Mouse (Mus musculus) stomach, embryonic 16.5 days (tissue): ENCODE data around the gene Traf6. TPM values are rescaled to one million over a fixed set of nuclear protein-coding genes. Genes with fewer than 3 reads are reported as not detected.
A peak's percentile ranks its signal among the peaks of the same experiment; 100 is the strongest.

Experiments used
- ATAC-seq: fragments of 200-750 bp; cut with Nextera tagmentation; 2 replicates; pipeline ENCODE4 v1.8.0; 2017; ENCODE audit warnings: moderate number of reproducible peaks, moderate TSS enrichment; ENCODE audit not compliant: insufficient read depth, low FRiP score
- H3K27ac ChIP-seq: fragments of 300-500 bp; sonication (generic); 2 replicates; pipeline ENCODE4 v1.5.1; 2014; ENCODE audit warnings: low read length
- H3K27me3 ChIP-seq: fragments of 300-500 bp; sonication (generic); 2 replicates; pipeline ENCODE4 v1.6.1; 2014; ENCODE audit warnings: low read length, control low read depth, mixed read lengths; ENCODE audit not compliant: control insufficient read depth, insufficient read depth
- H3K36me3 ChIP-seq: fragments of 300-500 bp; sonication (generic); 2 replicates; pipeline ENCODE4 v1.6.1; 2014; ENCODE audit warnings: low read length; ENCODE audit not compliant: control insufficient read depth, insufficient read depth
- H3K4me1 ChIP-seq: fragments of 300-500 bp; sonication (generic); 2 replicates; pipeline ENCODE4 v1.6.1; 2014; ENCODE audit warnings: low read length, control low read depth, mixed read lengths; ENCODE audit not compliant: control insufficient read depth, insufficient read depth
- H3K4me2 ChIP-seq: fragments of 300-500 bp; sonication (generic); 2 replicates; pipeline ENCODE4 v1.6.1; 2014; ENCODE audit warnings: low read depth, low read length, mixed read lengths
- H3K4me3 ChIP-seq: fragments of 300-500 bp; sonication (generic); replicated peaks from 2 replicates; pipeline ENCODE4 v1.5.1; 2014; ENCODE audit warnings: mild to moderate bottlenecking, low read length
- H3K9ac ChIP-seq: fragments of 300-500 bp; sonication (generic); 2 replicates; pipeline ENCODE4 v1.6.1; 2014; ENCODE audit warnings: low read length
- H3K9me3 ChIP-seq: fragments of 300-500 bp; sonication (generic); replicated peaks from 2 replicates; pipeline ENCODE4 v1.6.1; 2016; ENCODE audit warnings: low read length, control low read depth; ENCODE audit not compliant: control insufficient read depth
- WGBS: fragments of 180-500 bp; shearing (Covaris S2); extraction: QIAGEN DNeasy Blood & Tissue Kit; methylation state at CpG from one replicate; pipeline ENCODE4 v1.1.7; 2014; 5-methylcytosine and 5-hydroxymethylcytosine counted together
- polyA plus RNA-seq: library from polyadenylated mRNA; unstranded; fragments of >200 nt; fragmentation: Nextera tagmentation; extraction: Ambion mirVana; gene quantifications from 2 replicates; pipeline ENCODE4 v1.2.1, GENCODE M21; 2015

The Traf6 gene
- polyA plus RNA-seq, 1 experiment from 2014 or later, result 9.5 TPM

GRCm38 (mm10) chr2:101690252-101690827 lies 12.1 kb downstream of the Traf6 start:
- no peak overlapping the region for H3K4me2 ChIP-seq
- no peaks in the 10 kb centered on the region for H3K27me3 ChIP-seq
- H3K9ac ChIP-seq, result no peak overlapping the region
- WGBS, result 88% methylated on average over 9 of the region's 9 CpGs
- H3K36me3 ChIP-seq, result peaks cover 3% of the 10 kb centered on the region; the same call in 1 of the 2 replicates
- H3K9me3 ChIP-seq, result no peaks in the 10 kb centered on the region
- H3K4me1 ChIP-seq, result no peaks in the 10 kb centered on the region
- H3K4me3 ChIP-seq, result no peak overlapping the region
- ATAC-seq, result no peak
- no peak overlapping the region for H3K27ac ChIP-seq

- Histone ChIP-seq H3K27me3 (no peaks in the 10 kb centered on the region), H3K9me3 (no peaks in the 10 kb centered on the region), H3K4me3 (no peak overlapping the region), H3K27ac (no peak overlapping the region), H3K9ac (no peak overlapping the region), H3K4me1 (no peaks in the 10 kb centered on the region), H3K4me2 (no peak overlapping the region), H3K36me3 (0 out of 2 replicates have a peak, but pooled peaks cover 13% of the 10 kb centered on the region)
- no peak for ATAC-seq
- WGBS, result 72% methylated on average over 4 of the region's 4 CpGs
These were observed 14.8 kb downstream of the Traf6 start for GRCm38 (mm10) chr2:101693043-101693442.

DNA sequence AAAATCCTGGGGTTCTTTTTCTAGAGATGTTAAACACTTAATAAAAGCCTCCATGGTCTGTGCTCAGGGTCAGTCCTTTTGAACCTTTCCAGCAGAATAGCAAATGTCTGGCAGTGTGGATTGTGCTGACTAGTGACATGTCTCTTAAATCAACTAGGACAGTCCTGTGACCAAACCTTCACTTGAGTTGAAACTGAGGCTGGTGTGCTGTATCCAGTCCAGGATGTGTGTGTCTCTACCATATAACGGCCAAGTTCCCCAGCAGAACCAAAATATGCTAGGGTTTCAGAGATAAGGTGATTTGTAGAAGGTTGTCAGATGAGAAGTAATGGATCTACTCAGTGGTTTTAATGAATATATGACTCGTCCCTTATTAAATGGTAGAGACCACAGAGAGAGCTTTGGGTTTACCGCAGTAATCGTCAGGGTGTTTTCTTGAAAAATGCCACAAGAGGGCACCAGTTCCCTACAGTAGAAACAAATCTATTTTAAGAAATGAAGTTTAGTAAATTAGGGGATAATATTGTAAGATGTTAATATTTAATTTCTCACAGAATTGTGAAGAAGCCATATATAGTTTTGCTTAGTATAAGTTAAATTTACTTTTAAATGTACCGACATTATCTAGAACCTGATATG lies 15.5 kb downstream of the Traf6 start:
- no peak for ATAC-seq
- H3K36me3 ChIP-seq, result 0 out of 2 replicates have a peak, but pooled peaks cover 13% of the 10 kb centered on the region
- H3K4me3 ChIP-seq, result no peak overlapping the region
- no peak overlapping the region for H3K9ac ChIP-seq
- H3K27me3 ChIP-seq, result no peaks in the 10 kb centered on the region
- no peaks in the 10 kb centered on the region for H3K9me3 ChIP-seq
- 60% methylated on average over 5 of the region's 5 CpGs for WGBS
- no peak overlapping the region for H3K27ac ChIP-seq
- H3K4me2 ChIP-seq, result no peak overlapping the region
- H3K4me1 ChIP-seq, result no peaks in the 10 kb centered on the region

GRCm38 (mm10) chr2:101695584-101695983 lies 17.4 kb downstream of the Traf6 start:
- H3K9me3 ChIP-seq, result no peaks in the 10 kb centered on the region
- no peak overlapping the region for H3K4me3 ChIP-seq
- H3K4me1 ChIP-seq, result no peaks in the 10 kb centered on the region
- H3K4me2 ChIP-seq, result no peak overlapping the region
- H3K27ac ChIP-seq, result no peak overlapping the region
- WGBS, result 88% methylated on average over 7 of the region's 7 CpGs
- 0 out of 2 replicates have a peak, but pooled peaks cover 10% of the 10 kb centered on the region for H3K36me3 ChIP-seq
- H3K27me3 ChIP-seq, result no peaks in the 10 kb centered on the region
- ATAC-seq, result no peak
- no peak overlapping the region for H3K9ac ChIP-seq

DNA sequence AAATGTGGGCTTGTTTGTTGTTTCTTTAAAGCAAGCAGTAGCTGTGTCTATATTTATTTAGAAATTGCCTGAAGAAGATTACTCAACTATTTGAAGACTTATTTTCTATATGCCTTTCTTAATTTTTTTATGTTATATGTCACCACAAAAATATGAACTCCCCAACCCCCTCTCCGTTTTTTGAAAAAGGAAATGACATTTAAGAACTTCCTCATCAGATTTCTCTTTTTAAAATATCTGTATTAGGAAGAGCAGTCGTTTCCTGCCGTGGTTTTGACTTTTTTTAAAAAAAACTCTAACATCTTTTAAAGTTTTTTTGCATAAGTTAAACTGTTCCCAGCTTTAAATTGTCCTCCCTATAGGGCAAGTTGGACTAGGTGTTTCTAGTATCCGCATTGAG lies 21.1 kb downstream of the Traf6 start:
- no peak overlapping the region for H3K27ac ChIP-seq
- H3K9ac ChIP-seq, result no peak overlapping the region
- H3K9me3 ChIP-seq, result no peaks in the 10 kb centered on the region
- ATAC-seq, result no peak
- 76% methylated on average over 4 of the region's 4 CpGs for WGBS
- no peaks in the 10 kb centered on the region for H3K4me1 ChIP-seq
- no peak overlapping the region for H3K4me3 ChIP-seq
- 0 out of 2 replicates have a peak, but pooled peaks cover 9% of the 10 kb centered on the region for H3K36me3 ChIP-seq
- no peaks in the 10 kb centered on the region for H3K27me3 ChIP-seq
- no peak overlapping the region for H3K4me2 ChIP-seq

DNA sequence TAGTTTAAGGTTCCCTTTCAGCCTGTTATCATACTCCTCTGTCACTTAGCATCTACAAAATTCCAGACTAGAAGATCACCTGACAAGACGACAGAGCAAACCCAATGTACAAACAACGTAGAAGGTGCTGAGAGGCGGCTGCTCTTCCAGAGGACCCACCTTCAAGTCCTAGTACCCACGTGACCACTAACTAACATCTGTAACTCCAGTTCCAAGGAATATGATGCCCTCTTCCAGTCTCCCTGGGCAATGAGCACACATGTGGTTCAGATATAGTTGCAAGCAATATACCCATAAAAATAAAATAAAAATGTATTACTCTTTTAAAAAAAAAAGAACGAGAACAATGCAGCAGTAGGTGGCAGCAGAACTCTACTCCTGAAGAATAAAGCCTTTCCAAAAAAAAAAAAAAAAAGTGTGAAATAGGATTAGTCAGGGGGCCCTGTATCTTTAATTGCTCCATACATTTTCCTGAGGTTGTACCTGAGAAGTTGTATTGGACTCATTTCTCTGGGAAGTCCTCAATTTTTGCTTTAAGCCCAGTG lies 27.8 kb downstream of the Traf6 start:
- WGBS, result 43% methylated on average over 5 of the region's 5 CpGs
- Histone ChIP-seq H3K9me3 (no peaks in the 10 kb centered on the region), H3K27me3 (no peaks in the 10 kb centered on the region), H3K36me3 (no peaks in the 10 kb centered on the region), H3K27ac (no peak overlapping the region), H3K4me1 (no peaks in the 10 kb centered on the region), H3K9ac (no peak overlapping the region), H3K4me3 (no peak overlapping the region), H3K4me2 (no peak overlapping the region)
- ATAC-seq, result no peak

GRCm38 (mm10) chr2:101711608-101712007 lies 33.4 kb downstream of the Traf6 start:
- H3K4me2 ChIP-seq, result no peak overlapping the region
- no peak for ATAC-seq
- no peak overlapping the region for H3K4me3 ChIP-seq
- H3K9me3 ChIP-seq, result no peaks in the 10 kb centered on the region
- 78% methylated on average over 3 of the region's 3 CpGs for WGBS
- H3K4me1 ChIP-seq, result no peaks in the 10 kb centered on the region
- no peak overlapping the region for H3K9ac ChIP-seq
- no peaks in the 10 kb centered on the region for H3K36me3 ChIP-seq
- no peak overlapping the region for H3K27ac ChIP-seq
- no peaks in the 10 kb centered on the region for H3K27me3 ChIP-seq

GRCm38 (mm10) chr2:101715650-101716323 lies 37.6 kb downstream of the Traf6 start:
- Histone ChIP-seq H3K27me3 (no peaks in the 10 kb centered on the region), H3K4me2 (no peak overlapping the region), H3K4me3 (no peak overlapping the region), H3K27ac (no peak overlapping the region), H3K36me3 (no peaks in the 10 kb centered on the region), H3K9me3 (no peaks in the 10 kb centered on the region), H3K4me1 (no peaks in the 10 kb centered on the region), H3K9ac (no peak overlapping the region)
- peak; percentile 53; the same call in 1 of the 2 replicates for ATAC-seq
- 63% methylated on average over 8 of the region's 8 CpGs for WGBS

DNA sequence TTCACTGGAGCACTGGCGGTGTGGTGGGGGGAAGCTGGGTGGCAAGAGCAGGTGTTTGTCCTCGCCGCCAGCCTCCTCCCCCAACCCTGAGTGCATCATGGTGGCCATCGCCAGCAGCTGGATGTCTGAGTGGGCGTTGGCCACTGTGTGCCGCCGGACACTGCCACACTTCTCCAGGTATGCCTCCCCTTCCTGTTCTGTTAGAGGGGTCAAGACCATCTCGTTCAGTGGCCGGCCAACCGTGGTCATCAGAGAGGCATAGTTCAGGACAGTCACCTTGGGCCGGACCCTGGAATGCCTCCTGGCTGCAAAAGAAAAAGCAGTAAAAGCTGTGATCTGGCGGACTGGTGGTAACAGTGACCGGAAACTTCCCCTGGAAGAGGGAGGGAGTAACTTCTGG lies 38.9 kb downstream of the Traf6 start:
- Histone ChIP-seq H3K4me1 (no peaks in the 10 kb centered on the region), H3K9me3 (no peaks in the 10 kb centered on the region), H3K27ac (no peak overlapping the region), H3K27me3 (no peaks in the 10 kb centered on the region), H3K4me2 (no peak overlapping the region), H3K36me3 (no peaks in the 10 kb centered on the region), H3K9ac (no peak overlapping the region), H3K4me3 (no peak overlapping the region)
- ATAC-seq, result no peak
- WGBS, result 91% methylated on average over 13 of the region's 13 CpGs
